Mouse (Mus musculus) heart, adult 2 months (tissue): ENCODE data around the gene Slc25a30.

Experiments
- EP300 ChIP-seq: fragments of 200-500 bp; IDR thresholded peaks from 2 replicates; pipeline ENCODE4 v1.6.1; 2011; ENCODE audit warnings: low read depth, low read length, control low read depth; ENCODE audit not compliant: insufficient read depth
- POLR2A ChIP-seq: fragments of 200-500 bp; IDR thresholded peaks from 2 replicates; pipeline ENCODE4 v1.6.1; 2011; ENCODE audit warnings: mild to moderate bottlenecking, low read depth, low read length, control low read depth; ENCODE audit not compliant: insufficient read depth

- no peak for TF ChIP-seq EP300
- TF ChIP-seq POLR2A: no peak
Measured at GRCm38 (mm10) chr14:75787794-75788175, 948 bp upstream of the Slc25a30 start.
